11 mouse cellular contexts compared by ENCODE assay signal in the genomic region with DNA sequence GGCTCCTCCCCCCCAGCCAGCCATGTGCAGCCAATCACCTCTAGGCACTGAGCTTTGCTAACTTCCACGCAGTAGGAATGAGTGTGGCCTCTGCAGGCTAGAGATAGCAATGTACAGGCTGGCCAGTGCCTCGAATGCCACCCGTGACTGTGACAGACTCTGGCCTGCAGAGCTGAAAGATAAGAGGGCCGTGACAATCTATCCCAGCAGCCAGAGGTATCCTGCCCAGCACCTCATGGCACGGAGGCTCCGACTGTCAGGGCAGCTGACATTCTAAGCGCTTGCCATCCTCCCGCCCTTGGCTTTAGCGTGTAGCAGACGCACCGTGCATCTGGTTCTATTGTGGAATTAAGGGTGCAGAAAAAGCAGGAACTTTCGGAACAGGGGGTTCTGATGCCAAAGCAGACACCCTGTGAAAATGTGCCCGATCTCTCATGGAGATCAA. TPM values are rescaled to one million over a fixed set of nuclear protein-coding genes. Genes with fewer than 3 reads are reported as not detected.
DNase-seq lines count a peak whose midpoint lies in the region; ATAC-seq and TF ChIP-seq lines count a peak whose summit lies in the region.
"Had no signal": no experiment of that assay in that cellular context is flagged by ENCODE, and none has a peak within 500 bp of the region (broad histone marks: within the 10 kb centered on the region; RNA-seq: fewer than 3 reads in every experiment).

No protein-coding gene starts in this region.

- no peaks in the 10 kb centered on the region for H3K9me3 ChIP-seq in forebrain, embryonic 15.5 days
- H3K9me3 ChIP-seq in forebrain, embryonic 10.5 days = no peaks in the 10 kb centered on the region
- no peaks in the 10 kb centered on the region for H3K9me3 ChIP-seq in intestine, embryonic 16.5 days (ENCODE audit: control insufficient read depth, low read length)
- no peaks in the 10 kb centered on the region for H3K9me3 ChIP-seq in intestine, embryonic 15.5 days
- no peaks in the 10 kb centered on the region for H3K9me3 ChIP-seq in liver, embryonic 15.5 days (replicated peaks)
- H3K9me3 ChIP-seq: embryonic facial prominence, embryonic 12.5 days had no signal

- no peak for DNase-seq in forebrain, embryonic 10.5 days (ENCODE audit: extremely low spot score, low spot score)
- DNase-seq in gastrocnemius, postnatal 25 days = no peak
- DNase-seq in embryo, embryonic 10 days (ENCODE audit: low spot score) = no peak
- DNase-seq: kidney, adult 9 months; retina, postnatal 1 day had no signal

- no peak for TF ChIP-seq CTCF in cortical plate, adult 2 months (IDR thresholded peaks at IDR 0.05; ENCODE audit: extremely low read depth, insufficient read depth, low read length)

- H3K9ac ChIP-seq in forebrain, embryonic 15.5 days (replicated peaks) = no peak overlapping the region
- no peak overlapping the region for H3K9ac ChIP-seq in intestine, embryonic 16.5 days (ENCODE audit: low read depth, low read length)
- H3K9ac ChIP-seq in intestine, embryonic 15.5 days = no peak overlapping the region
- H3K9ac ChIP-seq in liver, embryonic 15.5 days = no peak overlapping the region
- H3K9ac ChIP-seq: embryonic facial prominence, embryonic 12.5 days had no signal

- WGBS in forebrain, embryonic 15.5 days = 69% methylated on average over 13 of the region's 13 CpGs
- 79% methylated on average over 13 of the region's 13 CpGs for WGBS in forebrain, embryonic 10.5 days
- 64% methylated on average over 13 of the region's 13 CpGs for WGBS in intestine, embryonic 16.5 days
- WGBS in intestine, embryonic 15.5 days = 61% methylated on average over 13 of the region's 13 CpGs
- 40% methylated on average over 13 of the region's 13 CpGs for WGBS in liver, embryonic 15.5 days (ENCODE audit: insufficient replicate concordance)

- H3K4me2 ChIP-seq in forebrain, embryonic 15.5 days (replicated peaks) = no peak overlapping the region
- H3K4me2 ChIP-seq in intestine, embryonic 16.5 days (ENCODE audit: low read depth, low read length) = no peak overlapping the region
- H3K4me2 ChIP-seq in intestine, embryonic 15.5 days (replicated peaks) = no peak overlapping the region
- no peak overlapping the region for H3K4me2 ChIP-seq in liver, embryonic 15.5 days
- H3K4me2 ChIP-seq: embryonic facial prominence, embryonic 12.5 days had no signal

- H3K4me1 ChIP-seq in forebrain, embryonic 15.5 days = 0 out of 2 replicates have a peak, but pooled peaks cover 3% of the 10 kb centered on the region
- peaks cover 33% of the 10 kb centered on the region for H3K4me1 ChIP-seq in forebrain, embryonic 10.5 days
- peaks cover 9% of the 10 kb centered on the region; the same call in 1 of the 2 replicates for H3K4me1 ChIP-seq in intestine, embryonic 16.5 days (ENCODE audit: control insufficient read depth, insufficient read depth, low read length)
- peaks cover 12% of the 10 kb centered on the region for H3K4me1 ChIP-seq in intestine, embryonic 15.5 days (replicated peaks)
- H3K4me1 ChIP-seq in cortical plate, adult 2 months (ENCODE audit: control insufficient read depth, insufficient read depth, low read length) = peaks cover 11% of the 10 kb centered on the region
- H3K4me1 ChIP-seq in liver, embryonic 15.5 days (replicated peaks) = peaks cover 5% of the 10 kb centered on the region
- H3K4me1 ChIP-seq: embryonic facial prominence, embryonic 12.5 days had no signal

- H3K27ac ChIP-seq in forebrain, embryonic 15.5 days (replicated peaks) = no peak overlapping the region
- no peak overlapping the region for H3K27ac ChIP-seq in forebrain, embryonic 10.5 days
- no peak overlapping the region for H3K27ac ChIP-seq in intestine, embryonic 16.5 days (ENCODE audit: low read length)
- no peak overlapping the region for H3K27ac ChIP-seq in intestine, embryonic 15.5 days
- peak overlapping the region; percentile 73 for H3K27ac ChIP-seq in cortical plate, adult 2 months (ENCODE audit: insufficient read depth, low read length)
- H3K27ac ChIP-seq in liver, embryonic 15.5 days (replicated peaks) = no peak overlapping the region
- H3K27ac ChIP-seq: embryonic facial prominence, embryonic 12.5 days had no signal

- H3K4me3 ChIP-seq in forebrain, embryonic 15.5 days = no peak overlapping the region
- no peak overlapping the region for H3K4me3 ChIP-seq in forebrain, embryonic 10.5 days
- no peak overlapping the region for H3K4me3 ChIP-seq in intestine, embryonic 16.5 days (ENCODE audit: low read length)
- H3K4me3 ChIP-seq in intestine, embryonic 15.5 days (replicated peaks) = no peak overlapping the region
- H3K4me3 ChIP-seq in cortical plate, adult 2 months (ENCODE audit: insufficient read depth, low read length) = no peak overlapping the region
- H3K4me3 ChIP-seq in liver, embryonic 15.5 days (replicated peaks) = no peak overlapping the region
- H3K4me3 ChIP-seq: embryonic facial prominence, embryonic 12.5 days had no signal

- H3K27me3 ChIP-seq in forebrain, embryonic 15.5 days = no peaks in the 10 kb centered on the region
- no peaks in the 10 kb centered on the region for H3K27me3 ChIP-seq in forebrain, embryonic 10.5 days (ENCODE audit: poor library complexity, severe bottlenecking)
- H3K27me3 ChIP-seq in intestine, embryonic 16.5 days (replicated peaks; ENCODE audit: control insufficient read depth, insufficient read depth, low read length) = no peaks in the 10 kb centered on the region
- H3K27me3 ChIP-seq in intestine, embryonic 15.5 days (replicated peaks) = no peaks in the 10 kb centered on the region
- H3K27me3 ChIP-seq in liver, embryonic 15.5 days = no peaks in the 10 kb centered on the region; the same call in none of the 2 replicates
- H3K27me3 ChIP-seq: embryonic facial prominence, embryonic 12.5 days had no signal

- no peaks in the 10 kb centered on the region for H3K36me3 ChIP-seq in forebrain, embryonic 15.5 days
- no peaks in the 10 kb centered on the region for H3K36me3 ChIP-seq in forebrain, embryonic 10.5 days (replicated peaks)
- no peaks in the 10 kb centered on the region for H3K36me3 ChIP-seq in intestine, embryonic 16.5 days (ENCODE audit: control insufficient read depth, insufficient read depth, low read length)
- no peaks in the 10 kb centered on the region for H3K36me3 ChIP-seq in intestine, embryonic 15.5 days
- H3K36me3 ChIP-seq in liver, embryonic 15.5 days (replicated peaks) = no peaks in the 10 kb centered on the region
- H3K36me3 ChIP-seq: embryonic facial prominence, embryonic 12.5 days had no signal

- ATAC-seq in forebrain, embryonic 15.5 days (replicated peaks) = 0 out of 2 replicates have a peak, but pooled peaks have one; percentile 44
- ATAC-seq in intestine, embryonic 16.5 days = peak; percentile 31; the same call in 1 of the 2 replicates
- ATAC-seq in intestine, embryonic 15.5 days = no peak
- peak; percentile 46; the same call in 1 of the 2 replicates for ATAC-seq in liver, embryonic 15.5 days (ENCODE audit: insufficient read depth)

- no peak for TF ChIP-seq POLR2A in cortical plate, adult 2 months (IDR thresholded peaks at IDR 0.05; ENCODE audit: extremely low read depth, insufficient read depth, low read length)

RNA-seq across cellular contexts. Expression of a gene that starts 26.9 kb away (rescaled TPM):
- 1.0 and 1.2 TPM in 2 replicates for polyA plus RNA-seq in forebrain, embryonic 15.5 days (2015; fragmentation: Nextera tagmentation; extraction: Ambion mirVana)
- polyA plus RNA-seq in forebrain, embryonic 10.5 days (2016; fragmentation: Nextera tagmentation; extraction: Ambion mirVana) = 1.6 and 2.1 TPM in 2 replicates
- 2.9 and 3.0 TPM in 2 replicates for polyA plus RNA-seq in intestine, embryonic 16.5 days (2015; fragmentation: Nextera tagmentation; extraction: Ambion mirVana)
- polyA plus RNA-seq in intestine, embryonic 15.5 days (2015; fragmentation: Nextera tagmentation; extraction: Ambion mirVana) = 4.1 and 4.3 TPM in 2 replicates
- polyA plus RNA-seq in cortical plate, adult 2 months (2012; rRNA removed) = 20.6 and 21.2 TPM in 2 replicates
- polyA plus RNA-seq in liver, embryonic 15.5 days (2015; fragmentation: Nextera tagmentation; extraction: Ambion mirVana) = 0.47 and 0.71 TPM in 2 replicates
- total RNA-seq in gastrocnemius, postnatal 25 days (2021) = 1 to 10 TPM; 2.6 to 4.2 TPM
